Mouse (Mus musculus) forebrain, postnatal 0 days (tissue): ENCODE measurements at regions not wholly inside any gene's neighbourhood (a gene's known extent, or its start where the extent isn't known, plus 50 kb on each side); places are given as distances from the start of the nearest gene placed in this dataset.

Experiments used
- ATAC-seq: fragments of 200-750 bp; cut with Nextera tagmentation; 2 replicates; pipeline ENCODE4 v1.8.0; 2017; ENCODE audit warnings: mild to moderate bottlenecking, moderate library complexity
- DNase-seq: peaks from one replicate; pipeline ENCODE4 v3.0.0-alpha.2; 2015
- H3K27ac ChIP-seq: fragments of 300-500 bp; sonication (generic); 2 replicates; pipeline ENCODE4 v1.5.1; 2014; ENCODE audit warnings: low read depth, mild to moderate bottlenecking, antibody characterized with exemption, low read length, moderate library complexity, mixed read lengths
- H3K27me3 ChIP-seq: fragments of 300-500 bp; sonication (generic); 2 replicates; pipeline ENCODE4 v1.6.1; 2014; ENCODE audit warnings: mild to moderate bottlenecking, low read length, mixed read lengths; ENCODE audit not compliant: insufficient read depth
- H3K36me3 ChIP-seq: fragments of 300-500 bp; sonication (generic); 2 replicates; pipeline ENCODE4 v1.6.1; 2014; ENCODE audit warnings: mild to moderate bottlenecking, moderate library complexity; ENCODE audit not compliant: insufficient read depth
- H3K4me1 ChIP-seq: fragments of 300-500 bp; sonication (generic); 2 replicates; pipeline ENCODE4 v1.6.1; 2014; ENCODE audit warnings: antibody characterized with exemption; ENCODE audit not compliant: insufficient read depth
- H3K4me2 ChIP-seq: fragments of 300-500 bp; sonication (generic); 2 replicates; pipeline ENCODE4 v1.6.1; 2014; ENCODE audit warnings: low read depth, mild to moderate bottlenecking, moderate library complexity
- H3K4me3 ChIP-seq: fragments of 300-500 bp; sonication (generic); 2 replicates; pipeline ENCODE4 v1.5.1; 2014; ENCODE audit warnings: low read depth, low read length, mixed read lengths
- H3K9ac ChIP-seq: fragments of 300-500 bp; sonication (generic); 2 replicates; pipeline ENCODE4 v1.6.1; 2014; ENCODE audit warnings: mild to moderate bottlenecking
- H3K9me3 ChIP-seq: fragments of 300-500 bp; sonication (generic); 2 replicates; pipeline ENCODE4 v1.6.1; 2016; ENCODE audit warnings: low read length
- CTCF ChIP-seq: sonication (generic); IDR thresholded peaks from 2 replicates; pipeline ENCODE4 v1.5.1; 2016; ENCODE audit warnings: antibody characterized with exemption, control low read depth, low read depth
- WGBS: fragments of 180-500 bp; shearing (Covaris S2); extraction: QIAGEN DNeasy Blood & Tissue Kit; methylation state at CpG from one replicate; pipeline ENCODE4 v1.1.7; 2014; 5-methylcytosine and 5-hydroxymethylcytosine counted together

- Histone ChIP-seq H3K4me1 (peaks cover 11% of the 10 kb centered on the region), H3K4me2 (no peak overlapping the region), H3K27me3 (no peaks in the 10 kb centered on the region), H3K36me3 (no peaks in the 10 kb centered on the region), H3K9me3 (no peaks in the 10 kb centered on the region), H3K9ac (no peak overlapping the region), H3K27ac (no peak overlapping the region), H3K4me3 (no peak overlapping the region)
- no peak for TF ChIP-seq CTCF
- no peak for ATAC-seq
- DNase-seq, result no peak
- 67% methylated on average over 5 of the region's 5 CpGs for WGBS
Measured at GRCm38 (mm10) chr9:43915015-43915414, 128.2 kb upstream of the Thy1 start.

- ATAC-seq, result no peak
- Histone ChIP-seq H3K9ac (no peak overlapping the region), H3K27me3 (no peaks in the 10 kb centered on the region), H3K4me1 (peaks cover 25% of the 10 kb centered on the region), H3K4me2 (no peak overlapping the region), H3K27ac (no peak overlapping the region), H3K36me3 (no peaks in the 10 kb centered on the region), H3K9me3 (no peaks in the 10 kb centered on the region), H3K4me3 (no peak overlapping the region)
- no peak for DNase-seq
- 36% methylated on average over 10 of the region's 10 CpGs for WGBS
- TF ChIP-seq CTCF, result no peak
Measured at GRCm38 (mm10) chr9:43917467-43917866, 125.7 kb upstream of the Thy1 start.

- Histone ChIP-seq H3K9me3 (no peaks in the 10 kb centered on the region), H3K4me1 (peaks cover 28% of the 10 kb centered on the region), H3K27ac (peak overlapping the region; percentile 16; the same call in 1 of the 2 replicates), H3K9ac (peak overlapping the region; percentile 32; the same call in 1 of the 2 replicates), H3K36me3 (no peaks in the 10 kb centered on the region), H3K4me2 (peak overlapping the region; percentile 6; the same call in 1 of the 2 replicates), H3K4me3 (no peak overlapping the region), H3K27me3 (no peaks in the 10 kb centered on the region)
- TF ChIP-seq CTCF, result no peak
- 21% methylated on average over 17 of the region's 17 CpGs for WGBS
- no peak for ATAC-seq
- peak; percentile 58 for DNase-seq
Measured at GRCm38 (mm10) chr9:43919010-43919409, 124.2 kb upstream of the Thy1 start.

GRCm38 (mm10) chr9:43920053-43920754 is 123.0 kb upstream of the Thy1 start:
- 5% methylated on average over 24 of the region's 24 CpGs for WGBS
- ATAC-seq, result peak; percentile 76
- peaks cover 28% of the 10 kb centered on the region for H3K4me1 ChIP-seq
- peak overlapping the region; percentile 36; the same call in 1 of the 2 replicates for H3K27ac ChIP-seq
- H3K4me2 ChIP-seq, result no peak overlapping the region
- H3K4me3 ChIP-seq, result no peak overlapping the region
- no peak overlapping the region for H3K9ac ChIP-seq
- no peaks in the 10 kb centered on the region for H3K27me3 ChIP-seq
- peak; percentile 84 for TF ChIP-seq CTCF
- peak; percentile 88 for DNase-seq
- no peaks in the 10 kb centered on the region for H3K9me3 ChIP-seq
- H3K36me3 ChIP-seq, result no peaks in the 10 kb centered on the region

GRCm38 (mm10) chr9:43922231-43922630 is 121.0 kb upstream of the Thy1 start:
- no peak overlapping the region for H3K27ac ChIP-seq
- no peak for DNase-seq

GRCm38 (mm10) chr9:43923088-43923487 is 120.1 kb upstream of the Thy1 start:
- Histone ChIP-seq H3K27me3 (no peaks in the 10 kb centered on the region), H3K36me3 (no peaks in the 10 kb centered on the region), H3K9ac (no peak overlapping the region), H3K9me3 (no peaks in the 10 kb centered on the region), H3K4me1 (peaks cover 28% of the 10 kb centered on the region), H3K4me3 (no peak overlapping the region), H3K4me2 (no peak overlapping the region), H3K27ac (no peak overlapping the region)
- no peak for DNase-seq
- WGBS, result 45% methylated on average over 4 of the region's 4 CpGs
- no peak for ATAC-seq
- no peak for TF ChIP-seq CTCF

More at GRCm38 (mm10) chr9:43922231-43922630, 121.0 kb upstream of the Thy1 start:
- 20% methylated on average over 6 of the region's 6 CpGs for WGBS
- Histone ChIP-seq H3K36me3 (no peaks in the 10 kb centered on the region), H3K4me1 (peaks cover 28% of the 10 kb centered on the region), H3K4me3 (no peak overlapping the region), H3K4me2 (no peak overlapping the region), H3K9me3 (no peaks in the 10 kb centered on the region), H3K9ac (peak overlapping the region; percentile 23; the same call in 1 of the 2 replicates), H3K27me3 (no peaks in the 10 kb centered on the region)
- ATAC-seq, result no peak
- no peak for TF ChIP-seq CTCF

- Histone ChIP-seq H3K4me2 (peak overlapping the region; percentile 17; the same call in 1 of the 2 replicates), H3K4me3 (no peak overlapping the region)
- 23% methylated on average over 15 of the region's 15 CpGs for WGBS
Measured at GRCm38 (mm10) chr9:43924795-43925194, 118.4 kb upstream of the Thy1 start.

More at GRCm38 (mm10) chr9:43924795-43925194, 118.4 kb upstream of the Thy1 start:
- H3K27me3 ChIP-seq, result no peaks in the 10 kb centered on the region
- ATAC-seq (no peak), DNase-seq (peak; percentile 67)
- H3K9me3 ChIP-seq, result no peaks in the 10 kb centered on the region
- TF ChIP-seq CTCF, result peak; percentile 70
- H3K36me3 ChIP-seq, result no peaks in the 10 kb centered on the region
- peaks cover 26% of the 10 kb centered on the region for H3K4me1 ChIP-seq
- H3K9ac ChIP-seq, result no peak overlapping the region
- H3K27ac ChIP-seq, result no peak overlapping the region
